Mouse (Mus musculus): ENCODE data around the gene Zbtb42.

- TF ChIP-seq CTCF (IDR thresholded peaks at IDR 0.05; ENCODE audit: low read depth) (no peak), EP300 (IDR thresholded peaks at IDR 0.05; ENCODE audit: low read depth) (no peak)
These were observed 17.4 kb upstream of the Zbtb42 start for GRCm38 (mm10) chr12:112661327-112661605.

Measured in liver, postnatal 0 days (tissue).